Mouse (Mus musculus): Measurements from ENCODE around the gene Angel1.

Angel1 gene

DNA sequence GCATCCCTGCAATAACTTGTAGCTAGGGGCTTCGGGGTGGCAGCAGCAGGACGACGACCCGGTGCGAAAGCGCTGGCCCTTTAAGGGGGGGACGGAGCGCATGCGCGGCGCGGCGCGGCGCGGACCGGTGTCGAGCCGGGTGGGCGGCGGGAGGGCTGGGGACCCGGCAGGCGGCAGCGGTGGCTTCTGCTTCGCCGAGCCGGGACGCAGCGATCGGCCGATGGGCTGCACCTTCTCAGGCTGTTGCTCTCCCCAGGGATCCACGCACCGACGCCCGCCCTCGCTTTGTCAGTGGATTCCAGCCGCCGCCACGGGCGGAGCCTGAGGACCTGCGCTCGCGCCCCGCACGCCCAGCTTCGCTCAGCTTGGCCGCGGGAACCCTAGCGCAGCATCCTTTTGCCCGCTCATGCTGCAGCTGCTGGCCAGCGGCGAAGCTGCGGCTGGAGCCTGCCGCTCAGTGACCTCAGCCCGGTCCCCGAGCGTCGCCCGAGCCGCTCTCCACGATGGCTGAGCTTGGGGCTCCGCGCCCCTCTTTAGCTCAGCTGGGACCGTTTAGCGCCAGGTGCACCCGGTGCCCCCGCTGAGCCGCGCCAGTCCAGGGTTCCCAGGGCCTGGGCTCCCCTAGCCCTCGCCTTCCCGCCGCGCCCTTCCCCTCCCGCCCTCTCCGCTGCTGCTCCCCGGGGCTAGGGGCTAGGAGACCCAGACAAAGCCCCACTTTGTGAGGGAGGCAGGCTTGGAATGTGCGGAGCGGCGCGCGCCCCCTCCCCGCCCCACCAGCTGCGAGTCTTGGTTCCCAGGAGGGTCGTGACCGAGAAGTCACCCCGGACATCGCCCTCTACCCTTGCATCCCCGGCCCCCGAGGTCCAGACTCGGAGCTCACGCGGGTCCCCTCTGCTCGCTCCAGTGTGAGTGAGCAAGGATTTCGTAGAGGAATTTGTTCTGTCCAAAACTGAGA is 47.4 kb downstream of the Angel1 start, which contains the start of gene Vash1:
Gene Vash1, plus strand, starts transcription at position 110 of the 955 bp plus-strand sequence.
- DNase-seq = peak; percentile 55

- DNase-seq = no peak
These were observed 53.8 kb downstream of the Angel1 start for GRCm38 (mm10) chr12:86672507-86672906.

DNA sequence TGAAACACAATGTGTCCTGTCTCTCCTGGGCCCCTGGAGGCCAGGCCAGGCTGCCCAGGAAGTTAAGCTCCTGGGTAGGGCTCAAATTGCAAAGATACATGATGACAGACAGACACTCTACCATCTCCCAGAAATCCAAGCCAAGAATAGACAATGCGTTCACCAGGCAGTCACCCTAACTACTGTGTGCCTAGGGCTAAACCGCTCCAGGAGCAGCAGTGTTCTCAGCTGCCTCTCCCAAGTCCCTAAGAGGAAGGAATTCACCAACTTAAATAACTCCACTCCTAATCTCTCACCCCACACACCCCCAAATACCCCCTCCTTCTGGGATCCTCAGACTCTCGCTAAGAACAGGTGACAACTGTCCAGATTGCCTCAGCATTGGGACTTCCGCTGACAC is 54.2 kb downstream of the Angel1 start:
- no peak for DNase-seq

- no peak for DNase-seq
These were observed 57.9 kb downstream of the Angel1 start for GRCm38 (mm10) chr12:86668404-86668803.

DNA sequence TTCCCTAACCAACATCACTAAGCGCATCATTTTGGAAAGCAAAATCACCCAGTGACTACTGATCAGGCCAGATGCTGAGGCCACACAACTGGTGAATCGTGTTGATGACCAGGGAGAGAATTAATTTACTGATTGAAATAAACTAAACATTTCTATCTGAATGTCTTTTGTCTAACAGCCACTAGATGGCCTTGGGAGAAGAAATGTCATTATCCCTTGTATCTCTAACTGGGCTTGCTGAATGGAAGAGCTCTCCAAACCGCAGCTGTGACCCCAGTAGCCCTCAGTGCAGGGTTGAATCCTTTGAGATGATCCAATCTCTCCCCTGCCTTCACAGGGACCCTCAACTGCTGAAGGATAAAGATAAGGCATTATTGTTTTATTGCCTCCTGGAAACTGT is 60.6 kb downstream of the Angel1 start:
- no peak for DNase-seq

- DNase-seq = no peak
These were observed 65.8 kb downstream of the Angel1 start for GRCm38 (mm10) chr12:86660466-86660865.

DNA sequence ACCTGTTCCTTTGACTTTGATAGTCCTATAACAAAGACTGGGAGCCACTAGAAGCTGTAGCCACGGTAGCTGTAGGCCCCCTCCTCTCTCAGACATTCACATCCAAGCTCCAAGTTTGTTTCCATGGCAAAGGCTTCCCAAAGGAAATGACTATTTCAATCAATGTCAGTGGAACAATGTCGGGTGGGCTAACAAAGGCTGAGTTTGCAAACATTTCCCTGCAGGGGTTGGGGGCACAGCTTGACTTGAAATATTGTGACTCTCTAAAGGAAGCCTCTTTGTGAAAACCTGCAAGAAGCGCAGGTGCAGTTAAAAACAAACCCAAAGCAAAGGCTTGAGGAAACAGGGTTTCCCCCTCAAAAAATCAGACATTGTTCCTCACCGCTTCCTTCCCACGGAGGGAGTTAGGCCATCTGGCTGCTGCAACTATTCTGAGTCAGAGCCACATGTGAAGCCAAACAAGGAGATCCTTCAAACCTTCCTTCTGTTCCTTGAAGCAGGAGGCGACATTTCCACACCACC is 66.8 kb downstream of the Angel1 start:
- DNase-seq = no peak

DNA sequence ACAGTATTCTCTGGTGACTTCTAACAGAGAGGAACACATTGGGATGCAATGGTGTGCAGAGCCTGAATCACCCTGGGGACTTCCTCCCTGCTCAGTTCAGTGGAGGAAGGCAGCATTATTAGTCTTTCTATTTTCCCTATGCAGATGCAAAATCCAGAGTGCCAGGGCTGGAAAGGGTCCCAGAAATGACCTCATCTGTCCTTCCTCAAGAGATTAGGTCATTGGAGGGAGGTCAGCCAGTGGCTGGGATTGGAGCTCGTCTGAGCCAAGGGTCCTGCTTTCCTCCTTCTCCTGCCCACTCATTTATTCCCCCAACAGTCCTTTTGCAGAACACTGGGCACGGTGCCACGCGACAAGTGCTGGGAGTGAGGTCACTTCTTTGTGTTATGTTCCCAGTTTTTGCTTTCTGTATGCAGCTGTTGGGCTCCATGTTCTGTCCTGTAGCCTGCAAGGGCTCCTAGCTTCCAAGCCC is 73.7 kb downstream of the Angel1 start:
- DNase-seq = peak; percentile 87

DNA sequence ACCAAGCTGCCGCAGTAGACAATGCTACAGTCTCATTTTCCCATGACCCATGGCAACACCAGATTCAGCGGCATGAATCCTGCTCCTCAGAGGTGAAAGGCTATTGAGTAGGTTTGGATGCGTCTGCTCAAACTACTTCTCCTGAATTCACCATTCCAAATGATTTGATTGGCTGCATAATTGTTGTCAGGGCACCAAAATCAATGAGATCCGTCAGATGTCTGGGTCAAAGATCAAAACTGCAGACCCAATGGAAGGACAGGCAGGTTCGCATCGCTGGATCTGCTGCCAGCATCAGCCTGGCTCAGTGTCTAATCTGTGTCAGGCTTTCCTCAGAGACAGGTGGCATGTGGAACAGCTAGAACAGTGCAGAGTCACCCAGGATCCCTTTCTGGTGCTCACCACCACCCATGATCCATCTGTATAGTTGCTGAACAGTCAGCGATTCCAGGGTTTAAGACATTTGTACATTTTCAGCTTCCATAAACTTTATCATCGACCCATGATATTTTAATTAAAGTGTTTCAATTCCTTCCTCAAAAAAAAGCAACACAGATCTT is 74.9 kb downstream of the Angel1 start:
- DNase-seq = no peak
